Mouse (Mus musculus) layer of hippocampus, adult 11-12 months (tissue): ENCODE measurements around the gene Ppp1r12a.
A peak's percentile ranks its signal among the peaks of the same experiment; 100 is the strongest.

ENCODE experiments used
- DNase-seq: peaks from one replicate; pipeline ENCODE4 v3.0.0; 2022; ENCODE audit warnings: low spot score

Ppp1r12a gene

GRCm38 (mm10) chr10:108291688-108292471 is 129.9 kb downstream of the Ppp1r12a start:
- DNase-seq: no peak

GRCm38 (mm10) chr10:108292651-108293050 is 130.7 kb downstream of the Ppp1r12a start:
- no peak for DNase-seq

GRCm38 (mm10) chr10:108293620-108294195 is 131.7 kb downstream of the Ppp1r12a start:
- DNase-seq: no peak

- no peak for DNase-seq
These were observed 132.8 kb downstream of the Ppp1r12a start for GRCm38 (mm10) chr10:108294766-108295165.

GRCm38 (mm10) chr10:108296446-108296845 is 134.5 kb downstream of the Ppp1r12a start:
- no peak for DNase-seq

GRCm38 (mm10) chr10:108298261-108298660 is 136.3 kb downstream of the Ppp1r12a start:
- no peak for DNase-seq

- DNase-seq: no peak
These were observed 137.0 kb downstream of the Ppp1r12a start for GRCm38 (mm10) chr10:108298841-108299545.

GRCm38 (mm10) chr10:108299828-108300227 is 137.8 kb downstream of the Ppp1r12a start:
- DNase-seq: no peak

- DNase-seq: peak; percentile 79
These were observed 138.8 kb downstream of the Ppp1r12a start for GRCm38 (mm10) chr10:108300843-108301242.

GRCm38 (mm10) chr10:108307772-108308171 is 145.8 kb downstream of the Ppp1r12a start:
- no peak for DNase-seq

GRCm38 (mm10) chr10:108310195-108310594 is 148.2 kb downstream of the Ppp1r12a start:
- DNase-seq: no peak

- DNase-seq: no peak
These were observed 149.4 kb downstream of the Ppp1r12a start for GRCm38 (mm10) chr10:108311396-108311795.

- no peak for DNase-seq
These were observed 151.9 kb downstream of the Ppp1r12a start for GRCm38 (mm10) chr10:108313845-108314244.

GRCm38 (mm10) chr10:108314396-108314795 is 152.4 kb downstream of the Ppp1r12a start:
- DNase-seq: no peak

- DNase-seq: no peak
These were observed 153.2 kb downstream of the Ppp1r12a start for GRCm38 (mm10) chr10:108315236-108315635.

GRCm38 (mm10) chr10:108328356-108328755 is 166.4 kb downstream of the Ppp1r12a start:
- no peak for DNase-seq

GRCm38 (mm10) chr10:108328983-108329382 is 167.0 kb downstream of the Ppp1r12a start:
- DNase-seq: no peak

- no peak for DNase-seq
These were observed 167.8 kb downstream of the Ppp1r12a start for GRCm38 (mm10) chr10:108329771-108330170.

- DNase-seq: no peak
These were observed 169.0 kb downstream of the Ppp1r12a start for GRCm38 (mm10) chr10:108330964-108331363.

- DNase-seq: peak; percentile 11
These were observed 170.0 kb downstream of the Ppp1r12a start, which contains the start of gene Pawr for GRCm38 (mm10) chr10:108331784-108332561. Pawr (plus strand) TSS chr10:108332121.

- DNase-seq: peak; percentile 10
These were observed 170.9 kb downstream of the Ppp1r12a start for GRCm38 (mm10) chr10:108332571-108333541.
